Mouse (Mus musculus): ENCODE data around the gene Zfp513. TPM values are rescaled to one million over a fixed set of nuclear protein-coding genes. Genes with fewer than 3 reads are reported as not detected.

The Zfp513 gene
- polyA plus RNA-seq (2014; fragmentation: Nextera tagmentation; extraction: Ambion mirVana) = 8.7 and 8.9 TPM in 2 replicates

- peak within 1 kb of the TSS; percentile 78 for H3K9ac ChIP-seq (replicated peaks; ENCODE audit: low read length)
- peak; percentile 97 for ATAC-seq (ENCODE audit: low FRiP score, low TSS enrichment)
- WGBS = under 1% methylated on average over 51 of the region's 53 CpGs
- peak within 1 kb of the TSS; percentile 80 for H3K4me3 ChIP-seq (replicated peaks; ENCODE audit: low read depth, low read length)
- H3K36me3 ChIP-seq (ENCODE audit: control insufficient read depth, insufficient read depth, low read length) = peaks cover 79% of the 10 kb centered on the region
- peak within 1 kb of the TSS; percentile 82 for H3K27ac ChIP-seq (replicated peaks; ENCODE audit: low read depth, low read length)
- H3K4me2 ChIP-seq (ENCODE audit: low read length) = peak within 1 kb of the TSS; percentile 65
- H3K27me3 ChIP-seq (ENCODE audit: control insufficient read depth, insufficient read depth, low read length) = no peaks in the 10 kb centered on the region
- peaks cover 10% of the 10 kb centered on the region; the same call in 1 of the 2 replicates for H3K4me1 ChIP-seq (ENCODE audit: control insufficient read depth, insufficient read depth, low read length)
- DNase-seq = peak; percentile 98
- peaks cover 5% of the 10 kb centered on the region for H3K9me3 ChIP-seq (ENCODE audit: control insufficient read depth, low read length)
These were observed at the start of gene Zfp513 for GRCm38 (mm10) chr5:31201742-31202590. Gene Zfp513, minus strand, starts transcription at chr5:31202303.

- ATAC-seq (ENCODE audit: low FRiP score, low TSS enrichment) = peak; percentile 64
- no peak within 1 kb of the TSS; the same call in 1 of the 2 replicates for H3K4me2 ChIP-seq (ENCODE audit: low read length)
- 18% methylated on average over 47 of the region's 47 CpGs for WGBS
These were observed 49.5 kb upstream of the Zfp513 start, which contains the start of gene Krtcap3 for GRCm38 (mm10) chr5:31251541-31252101. Gene Krtcap3, plus strand, starts transcription at chr5:31251691.

GRCm38 (mm10) chr5:31250716-31251115 is 48.6 kb upstream of the Zfp513 start:
- no peak overlapping the region for H3K4me3 ChIP-seq (replicated peaks; ENCODE audit: low read depth, low read length)
- no peaks in the 10 kb centered on the region for H3K9me3 ChIP-seq (ENCODE audit: control insufficient read depth, low read length)
- H3K27me3 ChIP-seq (ENCODE audit: control insufficient read depth, insufficient read depth, low read length) = no peaks in the 10 kb centered on the region
- no peak overlapping the region for H3K9ac ChIP-seq (replicated peaks; ENCODE audit: low read length)
- WGBS = 68% methylated on average over 4 of the region's 4 CpGs
- DNase-seq (peak; percentile 17), ATAC-seq (ENCODE audit: low FRiP score, low TSS enrichment) (no peak)
- H3K36me3 ChIP-seq (ENCODE audit: control insufficient read depth, insufficient read depth, low read length) = peaks cover 99% of the 10 kb centered on the region
- no peak overlapping the region for H3K27ac ChIP-seq (replicated peaks; ENCODE audit: low read depth, low read length)
- no peak overlapping the region for H3K4me2 ChIP-seq (ENCODE audit: low read length)
- 0 out of 2 replicates have a peak, but pooled peaks cover 5% of the 10 kb centered on the region for H3K4me1 ChIP-seq (ENCODE audit: control insufficient read depth, insufficient read depth, low read length)

More at GRCm38 (mm10) chr5:31251541-31252101, 49.5 kb upstream of the Zfp513 start, which contains the start of gene Krtcap3:
- H3K27ac ChIP-seq (replicated peaks; ENCODE audit: low read depth, low read length) = no peak within 1 kb of the TSS
- H3K9me3 ChIP-seq (ENCODE audit: control insufficient read depth, low read length) = no peaks in the 10 kb centered on the region
- peak; percentile 27 for DNase-seq
- no peak within 1 kb of the TSS for H3K9ac ChIP-seq (replicated peaks; ENCODE audit: low read length)
- no peak within 1 kb of the TSS for H3K4me3 ChIP-seq (replicated peaks; ENCODE audit: low read depth, low read length)
- H3K27me3 ChIP-seq (ENCODE audit: control insufficient read depth, insufficient read depth, low read length) = no peaks in the 10 kb centered on the region
- H3K36me3 ChIP-seq (ENCODE audit: control insufficient read depth, insufficient read depth, low read length) = peaks cover 97% of the 10 kb centered on the region
- H3K4me1 ChIP-seq (ENCODE audit: control insufficient read depth, insufficient read depth, low read length) = 0 out of 2 replicates have a peak, but pooled peaks cover 5% of the 10 kb centered on the region

- H3K4me2 ChIP-seq (ENCODE audit: low read length) = peak overlapping the region; percentile 60
- no peak overlapping the region for H3K27ac ChIP-seq (replicated peaks; ENCODE audit: low read depth, low read length)
- peak overlapping the region; percentile 93; the same call in 1 of the 2 replicates for H3K9ac ChIP-seq (replicated peaks; ENCODE audit: low read length)
These were observed 40.1 kb upstream of the Zfp513 start for GRCm38 (mm10) chr5:31242191-31242590.

GRCm38 (mm10) chr5:31241522-31242034 is 39.5 kb upstream of the Zfp513 start:
- Histone ChIP-seq H3K4me2 (ENCODE audit: low read length) (peak overlapping the region; percentile 60), H3K4me1 (ENCODE audit: control insufficient read depth, insufficient read depth, low read length) (peaks cover 7% of the 10 kb centered on the region), H3K27ac (replicated peaks; ENCODE audit: low read depth, low read length) (peak overlapping the region; percentile 96), H3K9me3 (ENCODE audit: control insufficient read depth, low read length) (no peaks in the 10 kb centered on the region), H3K36me3 (ENCODE audit: control insufficient read depth, insufficient read depth, low read length) (peaks cover 30% of the 10 kb centered on the region), H3K27me3 (ENCODE audit: control insufficient read depth, insufficient read depth, low read length) (no peaks in the 10 kb centered on the region), H3K9ac (replicated peaks; ENCODE audit: low read length) (peak overlapping the region; percentile 93), H3K4me3 (replicated peaks; ENCODE audit: low read depth, low read length) (peak overlapping the region; percentile 95)
- 0% methylated on average over 13 of the region's 13 CpGs for WGBS
- ATAC-seq (ENCODE audit: low FRiP score, low TSS enrichment) (no peak), DNase-seq (no peak)

More at GRCm38 (mm10) chr5:31242191-31242590, 40.1 kb upstream of the Zfp513 start:
- Histone ChIP-seq H3K36me3 (ENCODE audit: control insufficient read depth, insufficient read depth, low read length) (peaks cover 36% of the 10 kb centered on the region), H3K27me3 (ENCODE audit: control insufficient read depth, insufficient read depth, low read length) (no peaks in the 10 kb centered on the region), H3K9me3 (ENCODE audit: control insufficient read depth, low read length) (no peaks in the 10 kb centered on the region), H3K4me1 (ENCODE audit: control insufficient read depth, insufficient read depth, low read length) (peaks cover 7% of the 10 kb centered on the region), H3K4me3 (replicated peaks; ENCODE audit: low read depth, low read length) (peak overlapping the region; percentile 95)
- no peak for DNase-seq
- WGBS = 26% methylated on average over 10 of the region's 10 CpGs
- no peak for ATAC-seq (ENCODE audit: low FRiP score, low TSS enrichment)

GRCm38 (mm10) chr5:31240637-31241521 is 38.8 kb upstream of the Zfp513 start, which contains the start of the genes Nrbp1 and Gm9970:
Gene Nrbp1, plus strand, starts transcription at chr5:31240864.
Gene Gm9970, minus strand, starts transcription at chr5:31241232.
- peak; percentile 100 for ATAC-seq (ENCODE audit: low FRiP score, low TSS enrichment)
- peaks cover 7% of the 10 kb centered on the region for H3K4me1 ChIP-seq (ENCODE audit: control insufficient read depth, insufficient read depth, low read length)
- H3K4me2 ChIP-seq (ENCODE audit: low read length) = peak within 1 kb of the TSS; percentile 60
- under 1% methylated on average over 99 of the region's 103 CpGs for WGBS
- peaks cover 23% of the 10 kb centered on the region for H3K36me3 ChIP-seq (ENCODE audit: control insufficient read depth, insufficient read depth, low read length)
- peak within 1 kb of the TSS; percentile 93 for H3K9ac ChIP-seq (replicated peaks; ENCODE audit: low read length)
- no peaks in the 10 kb centered on the region for H3K27me3 ChIP-seq (ENCODE audit: control insufficient read depth, insufficient read depth, low read length)
- DNase-seq = peak; percentile 98
- H3K27ac ChIP-seq (replicated peaks; ENCODE audit: low read depth, low read length) = peak within 1 kb of the TSS; percentile 96
- H3K9me3 ChIP-seq (ENCODE audit: control insufficient read depth, low read length) = no peaks in the 10 kb centered on the region
- H3K4me3 ChIP-seq (replicated peaks; ENCODE audit: low read depth, low read length) = peak within 1 kb of the TSS; percentile 95

- Histone ChIP-seq H3K4me3 (replicated peaks; ENCODE audit: low read depth, low read length) (no peak overlapping the region), H3K27me3 (ENCODE audit: control insufficient read depth, insufficient read depth, low read length) (no peaks in the 10 kb centered on the region), H3K36me3 (ENCODE audit: control insufficient read depth, insufficient read depth, low read length) (no peaks in the 10 kb centered on the region), H3K9me3 (ENCODE audit: control insufficient read depth, low read length) (no peaks in the 10 kb centered on the region), H3K9ac (replicated peaks; ENCODE audit: low read length) (no peak overlapping the region), H3K4me1 (ENCODE audit: control insufficient read depth, insufficient read depth, low read length) (no peaks in the 10 kb centered on the region; the same call in 1 of the 2 replicates), H3K4me2 (ENCODE audit: low read length) (no peak overlapping the region), H3K27ac (replicated peaks; ENCODE audit: low read depth, low read length) (no peak overlapping the region)
- ATAC-seq (ENCODE audit: low FRiP score, low TSS enrichment) (no peak), DNase-seq (no peak)
- WGBS = 81% methylated on average over 1 of the region's 1 CpGs
These were observed 24.5 kb upstream of the Zfp513 start for GRCm38 (mm10) chr5:31226641-31227040.

- no peak overlapping the region for H3K4me2 ChIP-seq (ENCODE audit: low read length)
- no peaks in the 10 kb centered on the region; the same call in 1 of the 2 replicates for H3K4me1 ChIP-seq (ENCODE audit: control insufficient read depth, insufficient read depth, low read length)
- H3K27me3 ChIP-seq (ENCODE audit: control insufficient read depth, insufficient read depth, low read length) = no peaks in the 10 kb centered on the region
- no peak for DNase-seq
- no peak overlapping the region for H3K27ac ChIP-seq (replicated peaks; ENCODE audit: low read depth, low read length)
- H3K9me3 ChIP-seq (ENCODE audit: control insufficient read depth, low read length) = no peaks in the 10 kb centered on the region
- no peaks in the 10 kb centered on the region for H3K36me3 ChIP-seq (ENCODE audit: control insufficient read depth, insufficient read depth, low read length)
- 96% methylated on average over 9 of the region's 9 CpGs for WGBS
- no peak for ATAC-seq (ENCODE audit: low FRiP score, low TSS enrichment)
- no peak overlapping the region for H3K4me3 ChIP-seq (replicated peaks; ENCODE audit: low read depth, low read length)
- H3K9ac ChIP-seq (replicated peaks; ENCODE audit: low read length) = no peak overlapping the region
These were observed 20.6 kb upstream of the Zfp513 start for GRCm38 (mm10) chr5:31222696-31223095.

Data from midbrain, embryonic 14.5 days (tissue).